Mouse (Mus musculus): Measurements from ENCODE around the gene Trp53rka. TPM values are rescaled to one million over a fixed set of nuclear protein-coding genes. Genes with fewer than 3 reads are reported as not detected.

The Trp53rka gene
- total RNA-seq, 2 experiments from 2014 or later, result 8.6 to 9.4 TPM

Other genes with a start within 250 kb of the Trp53rka start
- gene Slc35c2, start 205.5 kb downstream of the Trp53rka start, total RNA-seq (2015), result 45.9 and 57.3 TPM in 2 replicates
- gene Slc35c2, start 205.5 kb downstream of the Trp53rka start, total RNA-seq (2017), result 64.5 and 76.7 TPM in 2 replicates
- gene Elmo2, start 166.8 kb downstream of the Trp53rka start, total RNA-seq (2015), result 45.9 and 49.3 TPM in 2 replicates
- 30.6 and 32.2 TPM in 2 replicates for gene Elmo2, start 166.8 kb downstream of the Trp53rka start, total RNA-seq (2017)
- not detected in 2 replicates for gene Zfp663, start 124.6 kb downstream of the Trp53rka start, total RNA-seq (2015)
- gene Zfp663, start 124.6 kb downstream of the Trp53rka start, total RNA-seq (2017), result not detected in 2 replicates
- not detected in 2 replicates for gene Zfp334, start 105.1 kb downstream of the Trp53rka start, total RNA-seq (2015)
- not detected in 2 replicates for gene Zfp334, start 105.1 kb downstream of the Trp53rka start, total RNA-seq (2017)
- not detected in 2 replicates for gene Ocstamp, start 92.9 kb downstream of the Trp53rka start, total RNA-seq (2015)
- not detected in 2 replicates for gene Ocstamp, start 92.9 kb downstream of the Trp53rka start, total RNA-seq (2017)
- gene Slc13a3, start 20.1 kb downstream of the Trp53rka start, total RNA-seq (2015), result 0.15 TPM in 1 of 2 replicates, not detected in the other
- gene Slc13a3, start 20.1 kb downstream of the Trp53rka start, total RNA-seq (2017), result 0.08 TPM in 1 of 2 replicates, not detected in the other
- gene Slc2a10, start 10.5 kb upstream of the Trp53rka start, total RNA-seq (2015), result 0.05 and 0.12 TPM in 2 replicates
- 0.21 and 0.57 TPM in 2 replicates for gene Slc2a10, start 10.5 kb upstream of the Trp53rka start, total RNA-seq (2017)
- gene Eya2, start 101.7 kb upstream of the Trp53rka start, total RNA-seq (2015), result 1.7 TPM in 2 replicates
- gene Eya2, start 101.7 kb upstream of the Trp53rka start, total RNA-seq (2017), result 0.33 and 1.8 TPM in 2 replicates

Measured in megakaryocyte progenitor cell, adult 5-6 weeks (primary cell).